Comparison of ENCODE assay signal across 33 mouse cellular contexts in the genomic region with DNA sequence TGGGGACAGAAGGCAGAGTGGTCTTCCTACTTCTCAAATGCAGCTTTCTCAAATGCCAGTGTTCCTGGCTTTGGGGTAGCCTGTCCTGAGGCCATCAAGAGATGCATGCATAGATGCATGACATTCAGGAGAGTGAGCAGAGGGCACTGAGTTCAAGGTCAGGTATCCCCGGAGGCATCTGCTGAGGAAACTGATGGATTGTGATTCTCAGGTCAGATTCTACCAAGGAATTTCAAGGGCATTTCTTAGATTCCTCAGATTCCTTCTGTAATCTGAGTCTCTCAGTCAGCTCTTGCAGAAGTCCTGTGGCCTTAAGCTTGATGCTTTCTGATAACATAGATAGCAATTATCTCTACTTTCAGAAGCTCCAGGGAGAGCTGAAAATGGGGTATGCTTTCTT.
DNase-seq lines count a peak whose midpoint lies in the region; ATAC-seq and TF ChIP-seq lines count a peak whose summit lies in the region.
"Had no signal": no experiment of that assay in that cellular context is flagged by ENCODE, and none has a peak within 500 bp of the region (broad histone marks: within the 10 kb centered on the region; RNA-seq: fewer than 3 reads in every experiment).

No protein-coding gene starts in this region.

- H3K9me3 ChIP-seq in ES-E14 (ENCODE audit: control insufficient read depth, insufficient read depth, low read depth, low read length) = no peaks in the 10 kb centered on the region
- H3K9me3 ChIP-seq: embryonic facial prominence, embryonic 12.5 days; heart, embryonic 13.5 days; hindbrain, embryonic 10.5 days; hindbrain, embryonic 15.5 days; kidney, embryonic 15.5 days; liver, embryonic 15.5 days; stomach, embryonic 15.5 days had no signal

- no peaks in the 10 kb centered on the region for H3K79me2 ChIP-seq in myocyte (ENCODE audit: control insufficient read depth, insufficient read depth)

- no peak for TF ChIP-seq CTCF in bone marrow macrophage, adult 2 months (IDR thresholded peaks at IDR 0.05; ENCODE audit: low read depth, low read length)

- H3K27ac ChIP-seq in ES-E14 (ENCODE audit: insufficient read depth, low read depth, low read length, poor library complexity, severe bottlenecking) = peak overlapping the region; percentile 94; the same call in 1 of the 2 replicates
- H3K27ac ChIP-seq in bone marrow macrophage, adult 2 months (ENCODE audit: insufficient read depth, low read depth, low read length) = peak overlapping the region; percentile 90
- H3K27ac ChIP-seq: embryonic facial prominence, embryonic 12.5 days; heart, adult 2 months; heart, embryonic 13.5 days; hindbrain, embryonic 10.5 days; hindbrain, embryonic 15.5 days; kidney, embryonic 15.5 days; layer of hippocampus, adult 2 months; left cerebral cortex, adult 2 months; liver, embryonic 15.5 days; stomach, embryonic 15.5 days had no signal

- peak; percentile 25 for DNase-seq in embryo, embryonic 10.5 days (ENCODE audit: low spot score)
- DNase-seq in embryo, embryonic 9.5 days (ENCODE audit: extremely low spot score) = no peak
- peak; percentile 96 for DNase-seq in ES-E14 (ENCODE audit: low read depth, low spot score)
- DNase-seq in heart, adult 8-10 months (ENCODE audit: low spot score) = no peak
- DNase-seq in left cerebral cortex, postnatal 14 days (ENCODE audit: low spot score in 2 of 2) = no peak
- DNase-seq: adrenal gland, postnatal 10 days; cerebellum, adult 11 months; cerebellum, adult 9-10 months; cerebellum, postnatal 36 days; gastrocnemius, postnatal 36 days; heart, adult 2 months; heart, postnatal 10 days; kidney, adult 11 months; kidney, postnatal 36 days; liver; lung, embryonic 14.5 days; lung, postnatal 14 days; thymus, postnatal 14 days had no signal

- no peak overlapping the region for H3ac ChIP-seq in myocyte (ENCODE audit: control insufficient read depth, insufficient read length)

- TF ChIP-seq POLR2A in bone marrow macrophage, adult 2 months (IDR thresholded peaks at IDR 0.05; ENCODE audit: borderline replicate concordance, low read depth, low read length) = no peak
- no peak for TF ChIP-seq POLR2A in myocyte (IDR thresholded peaks at IDR 0.05; ENCODE audit: insufficient read length, low read depth)

- peaks cover 18 to 36% of the 10 kb centered on the region in 2 experiments for H3K4me1 ChIP-seq in ES-E14 (ENCODE audit: control insufficient read depth in 2 of 2, insufficient read depth in 2 of 2, low read length in 2 of 2, poor library complexity in 1 of 2)
- peaks cover 78% of the 10 kb centered on the region for H3K4me1 ChIP-seq in bone marrow macrophage, adult 2 months (ENCODE audit: control insufficient read depth, insufficient read depth, low read length)
- H3K4me1 ChIP-seq: embryonic facial prominence, embryonic 12.5 days; hindbrain, embryonic 15.5 days; kidney, embryonic 15.5 days; stomach, embryonic 15.5 days had no signal

- H3K4me2 ChIP-seq in myocyte (ENCODE audit: low read depth) = no peak overlapping the region
- H3K4me2 ChIP-seq: embryonic facial prominence, embryonic 12.5 days; heart, embryonic 13.5 days; hindbrain, embryonic 15.5 days; kidney, embryonic 15.5 days; liver, embryonic 15.5 days; lung, embryonic 14.5 days; midbrain, embryonic 11.5 days; stomach, embryonic 15.5 days had no signal

- H3K4me3 ChIP-seq in ES-E14 (ENCODE audit: insufficient read depth in 1 of 2, low read depth in 1 of 2, low read length in 2 of 2, poor library complexity in 1 of 2, severe bottlenecking in 1 of 2) (peak overlapping the region in 1 of 2 experiments; percentile 18; a peak in 1 of 4 replicates), myocyte (no peak overlapping the region)
- no peak overlapping the region for H3K4me3 ChIP-seq in bone marrow macrophage, adult 2 months (ENCODE audit: insufficient read depth, low read length)
- H3K4me3 ChIP-seq: embryonic facial prominence, embryonic 12.5 days; heart, adult 2 months; heart, embryonic 13.5 days; hindbrain, embryonic 10.5 days; hindbrain, embryonic 15.5 days; kidney, embryonic 15.5 days; layer of hippocampus, adult 2 months; left cerebral cortex, adult 2 months; liver, embryonic 15.5 days; stomach, embryonic 15.5 days had no signal

- intact Hi-C loops in left cerebral cortex, postnatal 14 days (cut with DNase I) = no loop called here

- H3K36me3 ChIP-seq in ES-E14 (ENCODE audit: control insufficient read depth, insufficient read depth, low read length, poor library complexity, severe bottlenecking) = no peaks in the 10 kb centered on the region
- no peaks in the 10 kb centered on the region for H3K36me3 ChIP-seq in myocyte (ENCODE audit: control insufficient read depth, insufficient read depth)
- H3K36me3 ChIP-seq: embryonic facial prominence, embryonic 12.5 days; heart, embryonic 13.5 days; hindbrain, embryonic 10.5 days; hindbrain, embryonic 15.5 days; kidney, embryonic 15.5 days; liver, embryonic 15.5 days; stomach, embryonic 15.5 days had no signal

- no peak for ATAC-seq in activated CD4-positive, CD25-positive, alpha-beta regulatory T cell, adult 4 months
- ATAC-seq: forebrain, embryonic 14.5 days; inflammation-experienced regulatory T-cells, adult 6 months had no signal

- H3K27me3 ChIP-seq in myocyte (ENCODE audit: control insufficient read depth, insufficient read depth, insufficient read length) = no peaks in the 10 kb centered on the region
- H3K27me3 ChIP-seq: embryonic facial prominence, embryonic 12.5 days; hindbrain, embryonic 15.5 days; kidney, embryonic 15.5 days; liver, embryonic 15.5 days; stomach, embryonic 15.5 days had no signal

- peak overlapping the region; percentile 50; the same call in 1 of the 2 replicates for H3K9ac ChIP-seq in ES-E14 (ENCODE audit: insufficient read depth, low read depth, low read length, poor library complexity, severe bottlenecking)
- H3K9ac ChIP-seq: embryonic facial prominence, embryonic 12.5 days; heart, embryonic 13.5 days; hindbrain, embryonic 15.5 days; kidney, embryonic 15.5 days; liver, embryonic 15.5 days; lung, embryonic 14.5 days; stomach, embryonic 15.5 days had no signal

- in situ Hi-C loops in ES-E14 (cut with MboI; ENCODE audit: low sequenced_read_pairs in 2 of 2, unreplicated experiment in 2 of 2) = no loop called here

TF ChIP-seq in ES-E14, 5 proteins besides CTCF, POLR2A, EP300 and RAD21:
- TF ChIP-seq ZNF384 (IDR thresholded peaks at IDR 0.05; ENCODE audit: low read depth, low read length) (no peak), CHD2 (IDR thresholded peaks at IDR 0.05; ENCODE audit: low read depth, low read length) (peak; percentile 81)

TF ChIP-seq in myocyte, 11 proteins besides CTCF, POLR2A, EP300 and RAD21:
- TF ChIP-seq USF1 (IDR thresholded peaks at IDR 0.05; ENCODE audit: low read depth) (no peak), CEBPB (IDR thresholded peaks at IDR 0.05; ENCODE audit: insufficient read depth, poor library complexity, severe bottlenecking) (0 out of 2 replicates have a peak, but pooled peaks have one; percentile 7), E2F4 (IDR thresholded peaks at IDR 0.05; ENCODE audit: insufficient read depth) (no peak), REST (IDR thresholded peaks at IDR 0.05; ENCODE audit: insufficient read depth, insufficient read length) (no peak), POLR2AphosphoS2 (IDR thresholded peaks at IDR 0.05; ENCODE audit: insufficient read length, low read depth) (no peak), SRF (IDR thresholded peaks at IDR 0.05; ENCODE audit: control insufficient read depth, insufficient read length, low read depth) (no peak), TCF3 (IDR thresholded peaks at IDR 0.05; ENCODE audit: insufficient read length, low read depth) (no peak)

Comparison
In these comparisons a context has a peak if more than half of its experiments do, and no peak if none do; other contexts are left out.
1. DNase-seq: peak in embryo, embryonic 10.5 days (single experiment) and ES-E14 (single experiment); none in embryo, embryonic 9.5 days (single experiment), heart, adult 8-10 months (single experiment) and left cerebral cortex, postnatal 14 days (0 of 2).